Mouse (Mus musculus) megakaryocyte, embryonic 14.5 days (primary cell): Measurements from ENCODE around the gene Hps4. TPM values are rescaled to one million over a fixed set of nuclear protein-coding genes. Genes with fewer than 3 reads are reported as not detected.

ENCODE experiments used
- H3K27me3 ChIP-seq: replicated peaks from 2 replicates; pipeline ENCODE3; 2012; ENCODE audit warnings: inconsistent platforms
- H3K36me3 ChIP-seq: replicated peaks from 2 replicates; pipeline ENCODE3; 2012; ENCODE audit warnings: low read length, inconsistent platforms, mixed read lengths
- H3K4me1 ChIP-seq: 2 replicates; pipeline ENCODE4 v1.6.1; 2012; ENCODE audit warnings: inconsistent platforms
- H3K4me3 ChIP-seq: replicated peaks from 2 replicates; pipeline ENCODE3; 2012; ENCODE audit warnings: moderate library complexity, mild to moderate bottlenecking, inconsistent platforms
- H3K9me3 ChIP-seq: 2 replicates; pipeline ENCODE4 v1.6.1; 2012; ENCODE audit warnings: inconsistent platforms
- FLI1 ChIP-seq: IDR thresholded peaks from 2 replicates; pipeline ENCODE4 v1.6.1; 2012; ENCODE audit warnings: low read length, inconsistent platforms, mixed read lengths
- GATA1 ChIP-seq: IDR thresholded peaks from 3 replicates; pipeline ENCODE4 v1.6.1; 2012; ENCODE audit warnings: mixed read lengths, low read length, inconsistent platforms, borderline replicate concordance
- polyA plus RNA-seq: library from polyadenylated mRNA; stranded (reverse); fragments of >175 nt; gene quantifications from 2 replicates; pipeline ENCODE4 v1.2.3, GENCODE M21; 2012; ENCODE audit warnings: low replicate concordance; ENCODE audit not compliant: insufficient read depth

The Hps4 gene
- polyA plus RNA-seq, 1 experiment = 214 TPM

- TF ChIP-seq GATA1 (no peak), FLI1 (no peak)
- no peaks in the 10 kb centered on the region for H3K9me3 ChIP-seq
- no peaks in the 10 kb centered on the region for H3K27me3 ChIP-seq
- peaks cover 98% of the 10 kb centered on the region for H3K36me3 ChIP-seq
- no peak overlapping the region for H3K4me3 ChIP-seq
- H3K4me1 ChIP-seq = peaks cover 83% of the 10 kb centered on the region
Measured at GRCm38 (mm10) chr5:112378716-112379115, 35.8 kb downstream of the Hps4 start.

GRCm38 (mm10) chr5:112381154-112381553 is 38.3 kb downstream of the Hps4 start:
- Histone ChIP-seq H3K36me3 (peaks cover 97% of the 10 kb centered on the region), H3K27me3 (no peaks in the 10 kb centered on the region), H3K4me3 (no peak overlapping the region), H3K4me1 (peaks cover 91% of the 10 kb centered on the region), H3K9me3 (peaks cover 6% of the 10 kb centered on the region; the same call in 1 of the 2 replicates)
- TF ChIP-seq FLI1 (no peak), GATA1 (no peak)

GRCm38 (mm10) chr5:112382042-112382441 is 39.2 kb downstream of the Hps4 start:
- peaks cover 5% of the 10 kb centered on the region for H3K27me3 ChIP-seq
- H3K9me3 ChIP-seq = peaks cover 11% of the 10 kb centered on the region
- TF ChIP-seq FLI1 = no peak
- TF ChIP-seq GATA1 = no peak
- peaks cover 96% of the 10 kb centered on the region for H3K36me3 ChIP-seq
- no peak overlapping the region for H3K4me3 ChIP-seq
- peaks cover 88% of the 10 kb centered on the region for H3K4me1 ChIP-seq

GRCm38 (mm10) chr5:112382641-112383330 is 39.9 kb downstream of the Hps4 start:
- Histone ChIP-seq H3K4me1 (peaks cover 81% of the 10 kb centered on the region), H3K9me3 (peaks cover 15% of the 10 kb centered on the region), H3K36me3 (peaks cover 89% of the 10 kb centered on the region), H3K4me3 (no peak overlapping the region), H3K27me3 (peaks cover 10% of the 10 kb centered on the region)
- TF ChIP-seq GATA1 = no peak
- no peak for TF ChIP-seq FLI1

- H3K4me1 ChIP-seq = peaks cover 74% of the 10 kb centered on the region
- TF ChIP-seq GATA1 (no peak), FLI1 (no peak)
- H3K27me3 ChIP-seq = peaks cover 28% of the 10 kb centered on the region
- H3K9me3 ChIP-seq = peaks cover 15% of the 10 kb centered on the region
- peak overlapping the region; percentile 79 for H3K4me3 ChIP-seq
- H3K36me3 ChIP-seq = peaks cover 67% of the 10 kb centered on the region
Measured at GRCm38 (mm10) chr5:112384805-112385472, 42.1 kb downstream of the Hps4 start.

GRCm38 (mm10) chr5:112385973-112386372 is 43.1 kb downstream of the Hps4 start:
- peaks cover 16% of the 10 kb centered on the region for H3K9me3 ChIP-seq
- peaks cover 34% of the 10 kb centered on the region for H3K27me3 ChIP-seq
- H3K36me3 ChIP-seq = peaks cover 57% of the 10 kb centered on the region
- peaks cover 72% of the 10 kb centered on the region for H3K4me1 ChIP-seq
- H3K4me3 ChIP-seq = no peak overlapping the region
- TF ChIP-seq FLI1 (no peak), GATA1 (no peak)

- Histone ChIP-seq H3K4me3 (no peak overlapping the region), H3K9me3 (peaks cover 27% of the 10 kb centered on the region), H3K36me3 (peaks cover 26% of the 10 kb centered on the region), H3K4me1 (peaks cover 55% of the 10 kb centered on the region), H3K27me3 (peaks cover 68% of the 10 kb centered on the region)
- TF ChIP-seq FLI1 = no peak
- TF ChIP-seq GATA1 = no peak
Measured at GRCm38 (mm10) chr5:112389352-112389751, 46.5 kb downstream of the Hps4 start.

- no peak for TF ChIP-seq FLI1
- no peak for TF ChIP-seq GATA1
- Histone ChIP-seq H3K4me3 (no peak overlapping the region), H3K27me3 (peaks cover 85% of the 10 kb centered on the region), H3K36me3 (peaks cover 10% of the 10 kb centered on the region), H3K9me3 (peaks cover 23% of the 10 kb centered on the region), H3K4me1 (peaks cover 49% of the 10 kb centered on the region)
Measured at GRCm38 (mm10) chr5:112391002-112391401, 48.1 kb downstream of the Hps4 start.

- H3K4me1 ChIP-seq = peaks cover 48% of the 10 kb centered on the region
- H3K36me3 ChIP-seq = peaks cover 2% of the 10 kb centered on the region
- peaks cover 26% of the 10 kb centered on the region for H3K9me3 ChIP-seq
- TF ChIP-seq GATA1 (no peak), FLI1 (no peak)
- H3K4me3 ChIP-seq = peak overlapping the region; percentile 51
- peaks cover 90% of the 10 kb centered on the region for H3K27me3 ChIP-seq
Measured at GRCm38 (mm10) chr5:112391676-112392323, 48.9 kb downstream of the Hps4 start.
